Mouse (Mus musculus): ENCODE results near the gene Plbd1. TPM values are rescaled to one million over a fixed set of nuclear protein-coding genes. Genes with fewer than 3 reads are reported as not detected.

Gene Plbd1
- 10 to 100 TPM; 72.2 to 81.9 TPM for total RNA-seq (2023)

GRCm38 (mm10) chr6:136661706-136662016, at the start of gene Plbd1:
TSS of gene Plbd1 (minus strand) at chr6:136661928.

Other genes starting within 250 kb of the Plbd1 start
- gene E330021D16Rik, start 246.4 kb downstream of the Plbd1 start, total RNA-seq (2023), result not detected
- gene Atf7ip, start 155.8 kb downstream of the Plbd1 start, total RNA-seq (2023), result 100 to 1,000 TPM; 269 to 304 TPM
- under 1 TPM in 1 of 2 experiments, not detected in 1; 0.18 TPM for gene Gucy2c, start 119.8 kb upstream of the Plbd1 start, total RNA-seq (2023)
- 10 to 100 TPM; 15.8 to 18.8 TPM for gene Hist4h4, start 142.5 kb upstream of the Plbd1 start, total RNA-seq (2023)
- gene H2afj, start 146.3 kb upstream of the Plbd1 start, total RNA-seq (2023), result 10 to 100 TPM; 49.2 to 56.7 TPM
- gene BC049715, start 165.7 kb upstream of the Plbd1 start, total RNA-seq (2023), result 1 to 10 TPM; 2.5 to 4.4 TPM
- gene Wbp11, start 166.3 kb upstream of the Plbd1 start, total RNA-seq (2023), result 100 to 1,000 TPM; 207 to 229 TPM
- gene Smco3, start 173.5 kb upstream of the Plbd1 start, total RNA-seq (2023), result not detected
- gene Art4, start 195.8 kb upstream of the Plbd1 start, total RNA-seq (2023), result under 1 TPM; 0.20 to 0.30 TPM
- not detected for gene Mgp, start 213.9 kb upstream of the Plbd1 start, total RNA-seq (2023)

Data from B cell, adult 67 days (primary cell).